Mouse (Mus musculus): Measurements from ENCODE around the gene Cfap97. TPM values are rescaled to one million over a fixed set of nuclear protein-coding genes. Genes with fewer than 3 reads are reported as not detected.

The Cfap97 gene
- polyA plus RNA-seq, 1 experiment: 3.0 TPM

- Histone ChIP-seq H3K27ac (ENCODE audit: insufficient read depth, low read length) (no peak overlapping the region), H3K4me3 (ENCODE audit: extremely low read depth, insufficient read depth, insufficient read length) (no peak overlapping the region), H3K4me1 (ENCODE audit: control insufficient read depth, insufficient read depth, insufficient read length) (no peaks in the 10 kb centered on the region), H3K36me3 (ENCODE audit: control insufficient read depth, insufficient read depth, low read length) (peaks cover 5% of the 10 kb centered on the region), H3K27me3 (ENCODE audit: control insufficient read depth, insufficient read depth, low read length) (no peaks in the 10 kb centered on the region)
- peak; percentile 27 to 48 for DNase-seq (ENCODE audit: low read depth in 1 of 2, low spot score in 2 of 2)
- peak; percentile 48; the same call in 1 of the 2 replicates for TF ChIP-seq CTCF (IDR thresholded peaks at IDR 0.05; ENCODE audit: extremely low read depth, insufficient read depth, insufficient read length, insufficient replicate concordance)
- TF ChIP-seq POLR2A (IDR thresholded peaks at IDR 0.05; ENCODE audit: low read depth, low read length): no peak
- WGBS: 26% methylated on average over 2 of the region's 2 CpGs
These were observed 33.8 kb downstream of the Cfap97 start for GRCm38 (mm10) chr8:46185361-46185760.

GRCm38 (mm10) chr8:46193100-46193499 is 41.5 kb downstream of the Cfap97 start:
- Histone ChIP-seq H3K4me3 (ENCODE audit: extremely low read depth, insufficient read depth, insufficient read length) (no peak overlapping the region), H3K36me3 (ENCODE audit: control insufficient read depth, insufficient read depth, low read length) (peaks cover 12% of the 10 kb centered on the region), H3K4me1 (ENCODE audit: control insufficient read depth, insufficient read depth, insufficient read length) (0 out of 2 replicates have a peak, but pooled peaks cover 2% of the 10 kb centered on the region), H3K27ac (ENCODE audit: insufficient read depth, low read length) (no peak overlapping the region), H3K27me3 (ENCODE audit: control insufficient read depth, insufficient read depth, low read length) (no peaks in the 10 kb centered on the region)
- DNase-seq (ENCODE audit: low read depth in 1 of 2, low spot score in 2 of 2): no peak
- WGBS: 92% methylated on average over 8 of the region's 8 CpGs
- no peak for TF ChIP-seq POLR2A (IDR thresholded peaks at IDR 0.05; ENCODE audit: low read depth, low read length)
- no peak for TF ChIP-seq CTCF (IDR thresholded peaks at IDR 0.05; ENCODE audit: extremely low read depth, insufficient read depth, insufficient read length, insufficient replicate concordance)

GRCm38 (mm10) chr8:46196877-46197276 is 45.3 kb downstream of the Cfap97 start:
- TF ChIP-seq CTCF (IDR thresholded peaks at IDR 0.05; ENCODE audit: extremely low read depth, insufficient read depth, insufficient read length, insufficient replicate concordance): no peak
- TF ChIP-seq POLR2A (IDR thresholded peaks at IDR 0.05; ENCODE audit: low read depth, low read length): no peak
- H3K27me3 ChIP-seq (ENCODE audit: control insufficient read depth, insufficient read depth, low read length): no peaks in the 10 kb centered on the region
- WGBS: 87% methylated on average over 3 of the region's 3 CpGs
- H3K4me1 ChIP-seq (ENCODE audit: control insufficient read depth, insufficient read depth, insufficient read length): 0 out of 2 replicates have a peak, but pooled peaks cover 2% of the 10 kb centered on the region
- H3K36me3 ChIP-seq (ENCODE audit: control insufficient read depth, insufficient read depth, low read length): peaks cover 7% of the 10 kb centered on the region
- H3K27ac ChIP-seq (ENCODE audit: insufficient read depth, low read length): no peak overlapping the region
- H3K4me3 ChIP-seq (ENCODE audit: extremely low read depth, insufficient read depth, insufficient read length): no peak overlapping the region
- no peak for DNase-seq (ENCODE audit: low read depth in 1 of 2, low spot score in 2 of 2)

- Histone ChIP-seq H3K4me1 (ENCODE audit: control insufficient read depth, insufficient read depth, insufficient read length) (0 out of 2 replicates have a peak, but pooled peaks cover 2% of the 10 kb centered on the region), H3K27me3 (ENCODE audit: control insufficient read depth, insufficient read depth, low read length) (no peaks in the 10 kb centered on the region), H3K4me3 (ENCODE audit: extremely low read depth, insufficient read depth, insufficient read length) (no peak overlapping the region), H3K27ac (ENCODE audit: insufficient read depth, low read length) (no peak overlapping the region), H3K36me3 (ENCODE audit: control insufficient read depth, insufficient read depth, low read length) (peaks cover 3% of the 10 kb centered on the region)
- no peak for DNase-seq (ENCODE audit: low read depth in 1 of 2, low spot score in 2 of 2)
- 91% methylated on average over 5 of the region's 5 CpGs for WGBS
- TF ChIP-seq CTCF (IDR thresholded peaks at IDR 0.05; ENCODE audit: extremely low read depth, insufficient read depth, insufficient read length, insufficient replicate concordance) (no peak), POLR2A (IDR thresholded peaks at IDR 0.05; ENCODE audit: low read depth, low read length) (no peak)
These were observed 46.1 kb downstream of the Cfap97 start for GRCm38 (mm10) chr8:46197673-46198072.

- H3K36me3 ChIP-seq (ENCODE audit: control insufficient read depth, insufficient read depth, low read length): 0 out of 2 replicates have a peak, but pooled peaks cover 2% of the 10 kb centered on the region
- H3K4me3 ChIP-seq (ENCODE audit: extremely low read depth, insufficient read depth, insufficient read length): no peak overlapping the region
- no peaks in the 10 kb centered on the region for H3K4me1 ChIP-seq (ENCODE audit: control insufficient read depth, insufficient read depth, insufficient read length)
- H3K27ac ChIP-seq (ENCODE audit: insufficient read depth, low read length): no peak overlapping the region
- 85% methylated on average over 6 of the region's 6 CpGs for WGBS
- no peaks in the 10 kb centered on the region for H3K27me3 ChIP-seq (ENCODE audit: control insufficient read depth, insufficient read depth, low read length)
- DNase-seq (ENCODE audit: low read depth in 1 of 2, low spot score in 2 of 2): no peak
- TF ChIP-seq POLR2A (IDR thresholded peaks at IDR 0.05; ENCODE audit: low read depth, low read length): no peak
- TF ChIP-seq CTCF (IDR thresholded peaks at IDR 0.05; ENCODE audit: extremely low read depth, insufficient read depth, insufficient read length, insufficient replicate concordance): no peak
These were observed 50.8 kb downstream of the Cfap97 start for GRCm38 (mm10) chr8:46202350-46202749.

GRCm38 (mm10) chr8:46204301-46204700 is 52.7 kb downstream of the Cfap97 start:
- Histone ChIP-seq H3K4me1 (ENCODE audit: control insufficient read depth, insufficient read depth, insufficient read length) (no peaks in the 10 kb centered on the region; the same call in 1 of the 2 replicates), H3K36me3 (ENCODE audit: control insufficient read depth, insufficient read depth, low read length) (peaks cover 8% of the 10 kb centered on the region), H3K27me3 (ENCODE audit: control insufficient read depth, insufficient read depth, low read length) (no peaks in the 10 kb centered on the region), H3K4me3 (ENCODE audit: extremely low read depth, insufficient read depth, insufficient read length) (no peak overlapping the region), H3K27ac (ENCODE audit: insufficient read depth, low read length) (no peak overlapping the region)
- no peak for DNase-seq (ENCODE audit: low read depth in 1 of 2, low spot score in 2 of 2)
- TF ChIP-seq POLR2A (IDR thresholded peaks at IDR 0.05; ENCODE audit: low read depth, low read length): no peak
- TF ChIP-seq CTCF (IDR thresholded peaks at IDR 0.05; ENCODE audit: extremely low read depth, insufficient read depth, insufficient read length, insufficient replicate concordance): no peak
- 83% methylated on average over 3 of the region's 3 CpGs for WGBS

GRCm38 (mm10) chr8:46204974-46205640 is 53.5 kb downstream of the Cfap97 start:
- H3K4me1 ChIP-seq (ENCODE audit: control insufficient read depth, insufficient read depth, insufficient read length): peaks cover 3% of the 10 kb centered on the region; the same call in 1 of the 2 replicates
- TF ChIP-seq POLR2A (IDR thresholded peaks at IDR 0.05; ENCODE audit: low read depth, low read length) (no peak), CTCF (IDR thresholded peaks at IDR 0.05; ENCODE audit: extremely low read depth, insufficient read depth, insufficient read length, insufficient replicate concordance) (no peak)
- no peaks in the 10 kb centered on the region for H3K27me3 ChIP-seq (ENCODE audit: control insufficient read depth, insufficient read depth, low read length)
- H3K4me3 ChIP-seq (ENCODE audit: extremely low read depth, insufficient read depth, insufficient read length): no peak overlapping the region
- H3K36me3 ChIP-seq (ENCODE audit: control insufficient read depth, insufficient read depth, low read length): peaks cover 8% of the 10 kb centered on the region
- no peak for DNase-seq (ENCODE audit: low read depth in 1 of 2, low spot score in 2 of 2)
- 85% methylated on average over 9 of the region's 9 CpGs for WGBS
- H3K27ac ChIP-seq (ENCODE audit: insufficient read depth, low read length): no peak overlapping the region

Measured in spleen, adult 2 months (tissue).